Mouse (Mus musculus): ENCODE measurements around the gene Prss1.

- no peak for TF ChIP-seq USF2 (conservative IDR thresholded peaks at IDR 0.05; ENCODE audit: low read depth, low read length)
- no peak for TF ChIP-seq SIN3A (IDR thresholded peaks at IDR 0.05; ENCODE audit: low read length)
- TF ChIP-seq BHLHE40 (IDR thresholded peaks at IDR 0.05; ENCODE audit: low read depth, low read length), result no peak
- no peak for TF ChIP-seq CTCF (conservative IDR thresholded peaks at IDR 0.05 in 1 of 2, IDR thresholded peaks at IDR 0.05 in 1 of 2; ENCODE audit: low read depth in 2 of 2, low read length in 2 of 2)
- TF ChIP-seq POLR2A (IDR thresholded peaks at IDR 0.05; ENCODE audit: low read depth, low read length), result no peak
- TF ChIP-seq CHD2 (IDR thresholded peaks at IDR 0.05; ENCODE audit: low read length), result no peak
- no peak for TF ChIP-seq PAX5 (IDR thresholded peaks at IDR 0.05; ENCODE audit: low read length)
- TF ChIP-seq MYC (IDR thresholded peaks at IDR 0.05; ENCODE audit: low read depth, low read length), result no peak
- TF ChIP-seq MAZ (IDR thresholded peaks at IDR 0.05; ENCODE audit: low read depth, low read length), result no peak
- no peak for TF ChIP-seq ZC3H11A (IDR thresholded peaks at IDR 0.05; ENCODE audit: low read depth, low read length)
- no peak for TF ChIP-seq USF1 (IDR thresholded peaks at IDR 0.05; ENCODE audit: low read depth, low read length)
These were observed 46.2 kb downstream of the Prss1 start for GRCm38 (mm10) chr6:41504915-41505314.
